Mouse (Mus musculus) ES-CJ7 (cell line): ENCODE results near the gene Gng12.
"Not testable (repeated sequence)": the region's sequence is repeated elsewhere in the genome, so short reads cannot be mapped to it uniquely, and the experiment has no call there.

Source experiments
- DNase-seq: peaks from one replicate; pipeline ENCODE4 v3.0.0; 2011; ENCODE audit warnings: low read depth, low spot score

The Gng12 gene

DNA sequence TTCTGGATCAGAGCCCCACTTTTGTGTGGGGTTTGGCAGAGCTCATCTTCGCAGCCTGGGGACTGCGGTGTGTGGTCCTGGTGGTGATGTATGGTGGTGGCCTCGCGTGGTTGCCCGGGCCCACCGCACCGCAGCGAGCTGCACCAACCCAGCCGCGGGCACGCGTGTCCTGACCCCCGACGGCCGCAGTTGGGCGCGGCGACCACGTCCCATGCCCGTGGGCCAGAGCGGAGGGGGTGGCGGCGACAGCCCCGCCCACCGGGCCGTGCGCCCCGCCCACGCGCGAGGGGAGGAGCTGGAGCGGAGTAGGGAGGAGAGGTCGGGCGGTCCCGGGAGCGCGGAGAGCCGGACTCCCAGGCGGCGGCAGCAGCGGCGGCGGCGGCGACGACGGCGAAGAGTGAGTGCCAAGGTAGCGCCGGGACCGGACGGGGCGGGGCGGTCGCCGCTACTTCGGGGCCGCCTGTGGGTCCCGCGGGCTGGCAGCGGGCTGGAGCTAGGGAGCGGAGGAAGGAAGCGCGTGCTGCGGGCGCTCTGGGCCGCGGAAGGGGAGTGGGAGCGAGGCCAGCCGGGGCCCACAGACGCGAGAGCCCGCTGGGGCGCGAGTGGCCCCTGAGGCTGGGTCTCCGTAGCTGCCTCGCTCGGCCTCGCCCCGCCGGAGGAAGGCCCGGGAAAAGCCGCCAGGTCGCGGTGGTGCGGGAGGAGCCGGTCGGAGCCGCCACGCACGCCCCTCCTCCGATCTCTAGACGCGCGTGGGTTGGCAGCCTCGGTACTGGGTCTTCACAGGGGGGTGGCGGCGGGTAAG is at the start of gene Gng12:
Gng12 (plus strand) TSS at position 279 of the 802 bp plus-strand sequence.
- peak; percentile 73 for DNase-seq

DNA sequence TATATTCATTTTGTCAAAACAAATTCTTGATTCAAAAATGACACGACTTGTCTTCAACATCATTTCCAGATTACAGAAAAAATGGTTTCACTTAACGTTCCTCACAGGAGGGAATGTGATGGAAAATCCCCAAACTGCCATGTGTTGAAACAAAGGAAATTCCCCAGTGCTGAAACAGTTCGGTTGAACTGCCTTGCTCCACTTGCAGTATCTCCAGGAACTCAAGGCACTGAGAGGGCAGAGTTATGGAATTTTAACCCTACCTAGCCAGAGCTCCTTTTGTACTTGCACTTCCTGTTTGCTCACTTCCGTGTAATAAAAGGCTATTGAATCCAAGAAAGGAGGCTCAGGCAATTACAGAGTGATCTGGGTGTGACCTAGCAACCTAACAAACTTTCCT is 47.3 kb upstream of the Gng12 start:
- no peak for DNase-seq

DNA sequence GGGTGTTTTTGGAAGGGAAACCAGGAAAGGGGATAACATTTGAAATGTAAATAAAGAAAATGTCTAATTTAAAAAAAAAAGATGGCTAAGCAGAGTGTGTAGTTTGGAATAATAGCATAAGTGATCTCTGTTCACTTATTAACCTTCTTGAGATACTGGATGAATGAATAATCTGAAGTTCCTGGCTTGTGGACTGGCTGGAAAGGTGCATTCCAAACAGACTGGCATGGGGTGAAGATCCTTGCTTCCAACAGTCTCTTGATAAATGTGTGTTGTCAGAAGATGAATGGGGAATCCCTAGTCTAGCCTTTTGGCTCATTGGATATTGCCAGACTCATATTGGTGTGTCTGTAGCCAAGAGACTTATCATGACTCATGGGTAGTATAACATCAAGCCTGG is 40.0 kb upstream of the Gng12 start:
- no peak for DNase-seq

DNA sequence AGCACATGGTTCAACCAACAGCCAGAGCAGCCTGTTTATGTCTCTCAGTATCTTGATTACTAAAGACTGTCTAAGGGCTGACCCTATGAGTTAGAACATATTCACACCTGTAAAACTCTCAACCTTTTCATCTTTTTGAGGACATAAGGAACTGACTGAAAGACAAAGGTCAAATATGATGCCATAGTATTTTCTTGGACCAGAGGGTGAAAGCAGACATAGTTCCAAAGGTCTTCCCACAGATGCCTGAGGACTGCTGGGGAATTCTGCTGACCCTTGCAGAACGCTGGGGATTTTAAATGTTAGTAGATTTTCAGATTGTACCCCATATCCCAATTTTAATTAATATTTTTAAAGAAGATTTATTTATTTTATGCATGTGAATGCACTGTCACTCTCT is 37.8 kb upstream of the Gng12 start:
- DNase-seq = no peak

DNA sequence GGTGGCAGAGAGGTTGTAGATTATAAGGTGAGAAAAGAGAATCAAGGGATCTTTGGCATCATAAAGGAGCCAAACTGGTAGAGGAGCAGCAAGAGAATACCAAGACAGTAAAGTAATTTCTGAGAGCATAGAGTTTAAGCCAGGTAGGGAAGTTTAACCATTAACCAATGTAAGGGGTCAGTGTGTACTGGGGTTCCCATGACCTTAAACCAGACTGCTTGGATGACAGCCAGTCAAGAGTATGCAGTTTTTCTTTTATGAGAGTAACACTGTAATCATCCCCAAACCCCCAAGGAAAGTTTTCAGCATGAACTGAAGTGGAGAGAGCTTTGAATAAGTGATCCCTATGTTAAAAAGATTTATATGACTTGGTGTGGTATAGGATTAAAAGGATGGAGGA is 36.8 kb upstream of the Gng12 start:
- DNase-seq = no peak

DNA sequence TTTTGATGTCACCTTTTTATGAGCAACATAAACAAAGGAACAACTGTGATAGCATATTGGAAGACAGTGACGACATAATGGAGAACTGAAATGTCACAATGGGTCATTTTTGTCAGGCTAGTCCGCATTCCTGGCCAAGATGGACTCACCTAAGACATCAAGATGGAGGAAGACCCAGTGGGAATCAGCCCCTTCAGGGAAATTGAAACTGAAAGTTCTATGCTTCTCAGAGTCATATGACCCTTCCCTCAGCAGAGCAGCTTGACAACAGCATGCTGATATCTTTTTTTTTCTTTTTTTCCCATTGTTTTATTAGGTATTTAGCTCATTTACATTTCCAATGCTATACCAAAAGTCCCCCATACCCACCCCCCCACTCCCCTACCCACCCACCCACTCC is 31.7 kb upstream of the Gng12 start:
- no peak for DNase-seq

DNA sequence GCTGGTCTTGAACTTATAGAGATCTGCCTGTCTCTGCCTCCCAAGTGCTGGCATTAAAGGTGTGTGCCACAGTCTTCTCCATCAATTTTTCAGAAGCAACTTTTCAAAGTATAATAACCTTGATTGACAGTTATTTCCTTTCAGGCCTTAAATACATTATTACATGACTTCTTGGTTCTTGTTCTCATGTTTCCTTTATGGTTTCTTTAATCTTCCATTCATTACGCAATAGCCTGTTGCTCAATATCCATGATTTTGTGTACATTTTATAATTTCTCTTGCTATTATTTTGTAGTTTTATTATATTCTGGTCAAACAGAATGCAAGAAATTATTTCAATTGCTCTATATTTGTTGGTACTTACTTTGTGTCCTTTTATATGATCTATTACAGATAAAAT is 29.9 kb upstream of the Gng12 start:
- DNase-seq = no peak

DNA sequence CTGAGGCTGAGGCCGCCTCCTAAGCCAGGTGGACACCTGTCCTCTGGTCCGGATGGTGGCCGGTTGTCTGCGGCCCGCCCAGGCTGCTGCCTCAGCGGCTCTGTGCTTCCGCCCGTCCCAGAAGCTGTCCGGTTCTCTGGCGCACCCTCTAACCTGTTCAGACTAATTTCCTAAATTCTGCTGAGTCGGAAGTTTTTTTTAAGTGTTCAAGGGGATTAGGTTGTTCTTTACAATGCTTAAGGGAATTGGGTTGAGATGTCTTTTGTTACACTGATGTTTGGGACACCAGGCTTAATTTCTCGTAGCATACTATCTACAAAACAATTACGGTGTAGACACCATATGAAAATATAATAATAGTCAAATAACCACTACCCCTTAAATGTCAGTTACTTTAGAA is 19.1 kb upstream of the Gng12 start:
- not testable (repeated sequence) for DNase-seq

DNA sequence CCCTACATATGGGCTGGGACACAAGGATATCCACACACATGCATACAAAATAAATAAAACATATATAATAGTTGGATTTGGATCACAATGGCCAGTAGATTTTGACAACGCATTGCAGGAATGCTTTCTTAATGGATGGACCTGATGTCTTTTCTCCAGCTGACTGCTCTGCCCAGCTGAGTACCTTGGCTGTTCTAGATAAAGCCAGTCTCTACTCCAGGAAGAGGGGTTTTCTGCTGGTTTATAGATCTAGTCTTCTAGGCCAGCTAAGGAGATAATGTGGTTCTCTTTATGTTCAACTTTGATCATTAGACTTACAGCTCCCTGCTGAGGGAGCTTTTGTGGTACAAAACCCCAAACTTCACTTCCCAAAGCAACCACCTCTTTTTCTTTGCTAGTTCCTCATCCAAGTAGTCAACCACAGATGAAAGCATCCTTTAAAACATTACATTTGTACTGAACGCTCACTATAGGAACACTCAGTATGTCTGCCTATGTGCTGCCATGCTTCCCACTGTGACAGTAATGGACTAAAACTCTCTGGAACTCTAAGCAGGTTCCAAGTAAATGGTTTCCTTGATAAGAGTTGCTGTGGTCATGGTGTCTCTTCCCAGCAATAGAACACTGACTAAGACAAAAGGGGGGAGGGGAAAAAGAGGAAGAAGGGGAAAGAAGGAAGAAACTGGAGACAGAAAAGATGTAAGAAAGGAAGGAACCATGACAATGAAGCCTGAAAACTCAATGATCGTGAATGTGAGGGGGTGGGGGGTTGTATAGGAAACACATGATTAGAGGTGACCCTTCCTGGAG is 5.6 kb upstream of the Gng12 start:
- no peak for DNase-seq

DNA sequence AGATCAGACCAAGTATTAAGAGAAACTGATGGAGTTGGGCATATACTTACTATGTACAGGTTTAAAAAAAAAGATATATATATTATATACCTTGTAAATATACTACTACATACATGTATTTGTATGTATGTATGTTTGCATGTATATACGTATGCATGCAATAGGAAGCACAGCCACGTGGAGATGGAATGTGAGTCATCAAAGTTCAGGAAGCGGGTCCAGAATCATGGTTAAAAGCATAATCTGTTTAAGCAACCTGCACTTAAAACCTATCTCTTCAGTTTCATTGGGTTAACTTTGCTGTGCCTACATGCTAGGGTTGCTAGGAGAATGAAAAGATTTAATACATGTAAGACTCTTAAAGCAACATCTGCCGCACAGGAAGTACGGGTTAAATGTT is 2.2 kb upstream of the Gng12 start:
- DNase-seq = no peak

DNA sequence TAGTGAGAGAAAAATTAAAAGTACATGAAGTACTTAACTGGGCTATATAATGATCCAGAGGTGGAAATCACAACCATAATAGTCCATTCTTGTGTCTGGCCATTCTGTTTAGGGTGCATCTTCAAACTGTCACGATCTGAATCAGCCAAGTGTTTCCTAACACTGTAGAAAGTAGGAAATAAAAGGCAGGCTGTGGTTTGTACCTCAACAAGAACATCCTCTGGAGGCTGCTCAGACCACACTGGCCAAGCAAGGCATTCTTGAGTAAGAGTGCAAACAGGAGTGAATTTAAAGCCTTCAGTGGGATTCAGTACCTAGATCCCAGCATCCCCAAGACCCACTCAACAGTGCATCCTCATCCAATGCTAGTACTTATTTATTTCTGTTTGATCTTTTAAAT is 1.2 kb upstream of the Gng12 start:
- no peak for DNase-seq

DNA sequence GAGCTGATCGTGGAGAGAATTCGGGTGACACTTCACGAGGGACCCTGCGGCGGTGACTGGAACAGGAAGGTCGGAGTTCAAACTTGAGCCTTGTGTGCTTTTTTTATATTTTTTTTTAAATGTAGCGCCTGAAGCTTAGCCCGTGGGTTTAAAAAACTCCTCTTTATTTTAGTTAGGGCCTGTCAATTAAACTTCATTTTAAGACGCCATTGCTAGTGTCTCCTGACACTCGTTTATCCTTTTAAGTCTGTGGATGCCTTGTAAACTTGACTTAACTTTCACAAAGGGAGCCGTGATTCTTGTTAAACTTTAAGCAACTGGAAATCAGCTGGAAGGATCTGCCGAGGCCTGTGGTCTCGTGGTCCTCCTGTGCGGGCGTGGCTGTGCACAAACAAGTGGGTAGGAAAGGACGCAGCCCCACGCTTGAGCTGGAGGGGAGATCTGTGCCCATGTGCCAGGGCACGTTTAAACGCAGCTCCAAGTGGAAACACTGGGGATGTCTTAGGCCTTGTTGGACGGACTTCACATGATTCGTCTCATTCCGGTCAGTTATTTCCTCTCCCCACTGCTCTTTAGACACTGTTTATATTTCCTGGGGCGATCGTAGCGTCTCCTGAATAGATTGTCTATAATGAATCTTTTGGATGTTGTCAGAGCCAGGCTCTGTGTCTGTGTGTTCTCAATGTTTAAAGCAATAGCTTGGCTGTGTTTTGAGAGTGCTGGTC is 886 bp downstream of the Gng12 start:
- DNase-seq = peak; percentile 21

DNA sequence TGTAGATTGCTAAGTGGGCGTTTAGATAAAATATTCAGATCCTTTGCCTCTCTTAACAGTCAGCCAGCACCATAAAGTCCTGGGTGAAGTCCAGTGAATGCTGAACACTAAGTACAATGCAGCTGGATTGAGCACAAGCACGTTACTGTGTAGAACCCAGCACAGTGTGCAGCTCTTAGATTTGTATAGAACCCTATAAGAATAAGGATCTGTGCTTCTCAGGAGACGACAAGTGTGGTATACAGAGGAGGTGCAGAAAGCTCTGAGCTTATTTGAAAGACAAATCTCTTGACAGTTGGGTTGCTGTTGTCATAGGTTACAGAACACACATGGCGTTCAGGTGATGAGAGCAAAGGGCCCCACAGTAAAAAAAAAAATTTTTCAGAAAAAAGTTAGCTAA is 1.8 kb downstream of the Gng12 start:
- no peak for DNase-seq

DNA sequence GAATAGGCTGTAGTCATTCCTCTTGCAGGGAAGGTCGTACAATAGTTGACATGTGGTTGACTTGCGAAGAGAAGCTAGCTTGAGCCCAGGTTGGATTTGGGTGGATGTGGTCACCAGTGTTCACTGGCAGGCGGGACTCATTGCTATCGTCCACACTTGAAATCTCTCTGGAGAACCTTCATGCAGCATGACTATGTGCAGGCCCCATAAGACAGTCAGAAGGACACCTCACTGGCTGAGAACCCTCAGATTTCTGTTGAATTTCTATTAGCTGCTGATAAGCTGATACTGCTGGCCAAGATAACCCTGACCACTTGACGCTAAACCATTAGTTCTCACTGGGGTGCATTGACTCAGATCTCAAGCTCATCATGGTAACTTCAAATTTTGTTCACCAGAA is 5.7 kb downstream of the Gng12 start:
- no peak for DNase-seq

DNA sequence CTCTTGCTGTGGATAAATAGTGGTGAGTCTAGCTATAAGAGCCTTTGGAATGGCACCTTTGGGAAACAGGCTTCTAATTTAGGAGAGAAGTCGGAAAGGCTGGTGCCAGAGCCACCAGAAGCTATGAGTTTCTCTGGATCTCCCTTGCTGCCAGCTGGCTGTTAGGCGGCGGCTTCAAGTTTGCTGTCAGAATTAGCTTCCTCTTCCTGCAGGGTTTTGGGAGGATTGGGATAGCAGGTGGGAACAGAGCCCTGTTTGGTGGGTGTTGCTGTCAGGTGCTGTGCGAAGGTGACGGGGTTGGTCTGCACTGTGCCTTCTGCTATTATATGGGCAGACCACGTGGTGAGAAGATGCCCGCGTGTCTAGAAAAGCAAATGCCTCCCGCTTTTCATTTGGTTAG is 7.0 kb downstream of the Gng12 start:
- DNase-seq = no peak

DNA sequence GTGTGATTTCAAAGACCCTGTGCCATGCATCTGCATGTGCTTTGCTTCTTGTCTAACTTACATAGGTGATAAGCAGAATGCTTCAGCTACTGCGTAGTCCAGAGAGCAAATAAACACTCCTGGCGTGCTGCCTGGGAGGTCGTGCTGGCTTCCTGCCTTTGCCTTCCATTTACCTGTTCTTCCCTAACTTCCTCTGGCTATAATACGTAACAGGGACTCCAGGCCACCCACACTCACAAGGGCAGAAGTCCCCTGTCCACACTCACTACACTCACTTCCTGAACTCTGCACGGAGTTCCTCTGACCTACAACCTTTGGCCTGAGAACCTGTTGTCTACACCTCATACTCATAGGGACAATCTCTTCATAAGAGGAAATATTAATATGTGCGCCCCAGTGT is 7.5 kb downstream of the Gng12 start:
- no peak for DNase-seq

DNA sequence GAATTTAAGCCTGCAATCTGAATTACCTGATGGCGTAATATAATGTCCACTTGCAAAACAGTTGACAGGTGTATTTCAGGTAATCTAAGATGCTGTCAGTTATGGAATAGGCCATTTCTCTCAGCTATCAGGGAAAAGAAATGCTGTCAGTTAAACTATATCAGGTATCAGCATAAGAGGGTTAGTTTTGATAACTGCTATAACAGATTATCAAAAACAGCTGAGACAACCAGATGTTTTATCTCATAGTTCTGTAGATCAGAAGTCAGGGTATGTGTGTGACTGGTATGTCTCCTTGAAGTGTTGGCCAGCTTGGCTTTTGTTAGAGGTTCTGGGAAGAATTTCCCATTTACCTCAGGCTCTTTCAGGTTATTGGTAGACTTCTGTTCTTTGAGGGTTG is 10.0 kb downstream of the Gng12 start:
- no peak for DNase-seq

DNA sequence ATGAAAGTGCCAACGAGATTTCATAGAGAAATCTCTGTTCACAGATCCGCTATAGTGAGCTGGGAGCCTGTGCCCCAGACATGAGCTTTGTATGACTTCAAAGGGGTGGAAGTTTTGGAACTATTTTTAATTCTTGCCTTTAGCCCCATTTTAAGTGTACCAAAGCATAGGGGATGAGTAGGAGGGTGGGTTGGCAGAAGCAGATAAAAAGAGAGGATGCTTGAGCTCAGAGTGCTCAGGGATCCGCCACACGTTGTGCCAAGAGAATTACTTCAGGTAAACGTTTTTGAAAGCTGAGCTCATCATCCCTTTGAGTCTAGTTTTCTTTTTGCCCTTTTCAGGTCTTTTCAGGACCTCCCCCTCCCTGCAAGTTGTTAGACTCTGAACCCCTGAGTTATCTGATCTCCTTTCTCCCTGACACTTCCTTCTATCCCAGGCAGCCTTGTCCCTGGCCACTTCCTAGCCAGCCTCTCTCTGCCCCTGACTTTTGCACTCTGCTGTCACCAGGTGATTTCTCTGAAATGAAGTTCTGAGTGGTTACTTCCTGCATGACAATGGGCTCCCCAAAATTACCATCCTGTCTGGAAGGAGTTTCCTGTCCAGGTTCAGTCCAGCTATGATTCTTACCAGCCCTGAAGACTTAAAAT is 12.3 kb downstream of the Gng12 start:
- no peak for DNase-seq

DNA sequence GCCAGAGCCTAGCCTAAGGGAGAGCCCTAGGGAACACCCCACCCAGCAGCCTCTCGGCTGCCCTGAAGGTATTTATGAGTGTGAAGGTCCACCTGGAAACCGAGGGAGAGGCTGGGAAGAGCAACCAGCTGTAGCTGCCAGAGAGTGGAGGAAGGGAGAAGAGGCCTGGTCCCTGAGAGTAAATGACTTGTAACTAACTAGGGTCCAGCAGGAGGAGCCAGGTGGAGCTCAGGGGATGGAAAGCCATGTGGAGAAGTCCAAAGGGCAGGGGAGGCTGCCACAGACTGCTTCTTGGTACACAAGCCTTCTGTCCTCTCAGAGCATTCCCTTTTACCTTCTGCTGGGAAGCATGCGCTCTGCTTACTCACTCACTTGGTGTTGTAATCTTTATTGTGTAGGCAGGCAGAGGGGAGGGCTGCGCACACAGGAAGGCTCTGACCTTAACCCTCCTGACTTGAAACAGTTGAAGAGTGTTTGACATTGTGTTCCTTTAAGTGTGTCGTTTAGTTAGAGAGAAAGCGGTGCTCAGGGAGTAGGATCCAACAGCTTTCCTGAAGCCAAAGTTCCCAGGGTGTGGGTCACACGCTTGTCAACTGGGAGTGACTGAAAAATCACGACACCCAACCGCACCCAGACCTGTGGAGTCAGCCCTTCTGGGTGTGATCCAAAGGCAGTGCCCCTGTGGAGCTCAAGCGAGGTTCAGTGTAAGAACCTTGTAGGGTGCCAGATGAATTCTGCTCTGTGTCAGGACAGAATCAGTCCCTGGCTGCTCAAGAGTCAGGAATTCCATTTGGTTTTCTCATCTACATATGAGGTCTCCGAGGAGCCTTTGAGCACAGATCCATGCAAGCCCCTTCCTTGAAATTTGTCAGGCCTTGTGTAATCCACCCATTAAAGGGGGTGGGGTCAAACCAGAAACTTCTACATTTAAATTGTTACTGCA is 14.6 kb downstream of the Gng12 start:
- DNase-seq = peak; percentile 40

DNA sequence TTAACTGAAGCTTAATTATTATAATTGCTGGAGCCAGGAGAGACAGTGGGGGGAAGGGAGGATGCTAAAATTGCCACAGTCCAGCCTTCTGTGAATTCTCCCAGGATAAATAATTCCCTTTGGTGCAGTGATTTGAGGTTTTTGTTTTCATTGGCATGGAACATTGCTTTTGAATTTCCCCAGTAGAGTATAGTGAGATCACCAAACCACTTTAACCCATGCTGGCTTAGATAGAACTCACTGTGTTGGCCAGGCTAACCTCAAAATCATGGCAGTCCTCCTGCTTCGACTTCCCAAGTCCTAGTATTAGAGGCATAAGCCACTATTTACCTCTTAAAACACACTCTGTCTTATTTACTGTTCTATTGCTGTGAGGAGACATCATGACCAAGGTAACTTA is 17.2 kb downstream of the Gng12 start:
- no peak for DNase-seq

DNA sequence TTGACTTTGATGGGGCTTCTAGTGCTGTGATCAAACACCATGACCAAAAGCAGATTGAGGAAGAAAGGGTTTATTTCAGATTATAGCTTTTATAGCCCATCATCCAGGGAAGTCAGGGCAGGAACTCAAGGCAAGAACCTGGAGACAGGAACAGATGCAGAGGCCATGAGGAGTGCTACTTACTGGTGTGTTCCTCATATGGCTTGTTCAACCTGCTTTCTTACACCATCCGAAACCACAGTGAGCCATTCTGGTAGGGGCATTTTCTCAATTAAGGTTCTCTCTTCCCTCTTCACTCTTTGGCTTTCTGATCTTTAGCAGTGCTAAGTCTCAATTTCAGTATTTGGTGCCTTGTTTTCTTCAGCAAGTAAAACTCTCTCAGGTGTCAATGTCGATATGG is 19.4 kb downstream of the Gng12 start:
- no peak for DNase-seq
